Mouse (Mus musculus) spleen, adult 2 months (tissue): ENCODE measurements around the gene Ern1.

ENCODE experiments used
- CTCF ChIP-seq: fragments of 200-500 bp; IDR thresholded peaks from 2 replicates; pipeline ENCODE4 v1.5.1; 2011; ENCODE audit warnings: mild to moderate bottlenecking, inconsistent platforms; ENCODE audit not compliant: insufficient read depth, insufficient read length, insufficient replicate concordance; ENCODE audit errors: extremely low read depth
- POLR2A ChIP-seq: fragments of 200-500 bp; IDR thresholded peaks from 2 replicates; pipeline ENCODE4 v1.6.1; 2011; ENCODE audit warnings: low read depth, low read length, inconsistent platforms

DNA sequence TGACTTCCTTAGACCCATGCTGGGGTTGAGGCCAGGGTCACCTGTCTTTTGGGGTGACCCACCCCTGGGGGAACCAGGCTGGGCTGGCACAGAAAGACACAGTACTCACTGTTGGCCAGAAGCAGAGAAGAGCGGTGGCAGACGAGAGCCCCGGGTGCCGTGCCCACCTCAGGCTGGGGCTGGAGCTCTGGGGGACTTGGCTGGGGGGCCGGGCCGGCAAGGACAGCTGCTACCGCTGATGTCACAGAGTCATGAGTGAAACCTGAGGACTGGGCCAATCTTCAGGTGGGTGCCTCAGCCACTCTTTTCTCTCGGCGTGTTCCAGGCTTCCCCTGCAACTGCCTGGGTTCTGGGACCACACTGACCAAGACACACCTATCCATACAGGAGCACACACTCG is 122.3 kb downstream of the Ern1 start, which contains the start of gene Prr29:
- TF ChIP-seq CTCF (no peak), POLR2A (no peak)
